Mouse (Mus musculus): ENCODE data around the gene Ssbp3.
A peak's percentile ranks its signal among the peaks of the same experiment; 100 is the strongest.

Ssbp3 gene

GRCm38 (mm10) chr4:107051889-107052288 lies 141.4 kb downstream of the Ssbp3 start:
- DNase-seq (ENCODE audit: low spot score), result no peak

DNA sequence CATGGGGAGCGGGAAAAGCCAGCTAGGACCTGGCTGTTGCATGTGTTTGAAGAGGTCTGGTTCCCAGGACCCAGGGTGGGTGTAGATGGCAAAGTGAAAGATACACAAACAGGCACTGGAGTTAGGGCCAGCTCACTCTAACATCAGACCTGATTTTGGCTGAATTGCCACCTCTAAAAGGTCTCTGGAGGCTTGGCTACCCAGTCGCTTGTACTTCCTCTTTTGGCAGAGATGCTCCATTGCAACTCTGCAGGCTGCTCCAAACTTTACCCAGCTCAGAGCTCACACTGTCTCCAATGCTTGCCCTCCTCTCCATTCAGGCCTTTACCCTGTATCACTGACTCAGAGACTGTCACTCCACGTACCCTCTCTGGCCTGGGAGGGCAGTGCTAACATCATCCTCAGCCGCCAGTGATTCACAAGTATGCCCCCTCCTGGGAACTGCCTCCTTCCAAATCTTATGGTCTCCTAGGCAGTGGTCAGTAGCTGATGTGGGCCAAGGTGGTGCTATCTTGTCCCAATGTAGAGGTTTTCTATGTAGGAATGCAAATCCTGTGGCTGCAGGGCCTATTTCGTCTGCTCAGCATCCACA lies 142.6 kb downstream of the Ssbp3 start:
- DNase-seq (ENCODE audit: low spot score), result no peak

- DNase-seq (ENCODE audit: low spot score), result no peak
These were observed 145.6 kb downstream of the Ssbp3 start for GRCm38 (mm10) chr4:107056088-107056487.

DNA sequence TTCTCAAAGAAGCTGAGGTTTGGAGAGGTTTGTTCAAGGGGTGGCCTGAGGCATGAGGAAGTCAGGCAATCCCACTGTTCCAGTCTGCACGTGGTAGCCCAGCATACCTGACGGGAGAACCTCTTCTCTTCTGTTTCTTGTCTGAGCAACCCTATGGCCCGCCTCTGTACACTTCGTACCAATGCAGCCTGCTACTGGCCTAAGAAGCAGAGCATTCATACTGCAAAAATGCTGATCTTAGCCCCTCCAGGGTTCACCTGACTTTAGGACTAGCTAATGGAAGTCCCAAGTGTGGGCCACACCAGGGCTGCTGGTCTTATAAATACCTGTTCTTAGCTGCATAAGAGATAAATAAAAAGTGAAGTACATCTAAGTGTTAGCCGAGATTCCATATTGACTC lies 147.8 kb downstream of the Ssbp3 start:
- DNase-seq (ENCODE audit: low spot score), result no peak

- no peak for DNase-seq (ENCODE audit: low spot score)
These were observed 148.3 kb downstream of the Ssbp3 start for GRCm38 (mm10) chr4:107058781-107059180.

DNA sequence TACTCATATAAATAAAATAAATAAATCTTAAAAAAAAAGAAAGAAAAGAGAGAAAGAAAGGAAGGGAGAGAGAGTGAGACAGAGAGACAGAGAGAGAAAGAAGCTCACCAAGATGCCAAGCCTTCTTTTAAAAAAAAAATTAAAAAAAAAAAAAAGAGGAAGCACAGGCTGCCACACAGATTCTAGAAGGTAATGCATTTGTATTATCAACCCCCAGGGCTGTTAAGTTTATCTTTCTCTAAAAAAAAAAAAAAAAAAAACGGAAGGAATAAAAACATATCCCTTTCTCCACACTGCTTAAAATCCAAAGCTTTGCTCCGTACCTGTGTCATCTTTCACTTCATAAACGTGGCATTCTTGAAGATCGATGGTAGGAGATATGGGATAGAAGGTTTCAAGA lies 151.1 kb downstream of the Ssbp3 start:
- DNase-seq (ENCODE audit: low spot score), result no peak

- no peak for DNase-seq (ENCODE audit: low spot score)
These were observed 152.7 kb downstream of the Ssbp3 start for GRCm38 (mm10) chr4:107063214-107063613.

GRCm38 (mm10) chr4:107064394-107065098 lies 154.0 kb downstream of the Ssbp3 start:
- DNase-seq (ENCODE audit: low spot score), result no peak

GRCm38 (mm10) chr4:107066252-107067124 lies 156.0 kb downstream of the Ssbp3 start, which contains the start of the genes Mrpl37 and Cyb5rl:
Gene Mrpl37, minus strand, starts transcription at chr4:107066868.
Gene Cyb5rl, plus strand, starts transcription at chr4:107066988.
- peak; percentile 97 for DNase-seq (ENCODE audit: low spot score)

- DNase-seq (ENCODE audit: low spot score), result no peak
These were observed 156.8 kb downstream of the Ssbp3 start for GRCm38 (mm10) chr4:107067151-107067840.

- no peak for DNase-seq (ENCODE audit: low spot score)
These were observed 161.8 kb downstream of the Ssbp3 start for GRCm38 (mm10) chr4:107072343-107072742.

GRCm38 (mm10) chr4:107075456-107075855 lies 165.0 kb downstream of the Ssbp3 start:
- no peak for DNase-seq (ENCODE audit: low spot score)

- DNase-seq (ENCODE audit: low spot score), result no peak
These were observed 168.4 kb downstream of the Ssbp3 start for GRCm38 (mm10) chr4:107078894-107079293.

- DNase-seq (ENCODE audit: low spot score), result no peak
These were observed 169.2 kb downstream of the Ssbp3 start for GRCm38 (mm10) chr4:107079716-107080115.

DNA sequence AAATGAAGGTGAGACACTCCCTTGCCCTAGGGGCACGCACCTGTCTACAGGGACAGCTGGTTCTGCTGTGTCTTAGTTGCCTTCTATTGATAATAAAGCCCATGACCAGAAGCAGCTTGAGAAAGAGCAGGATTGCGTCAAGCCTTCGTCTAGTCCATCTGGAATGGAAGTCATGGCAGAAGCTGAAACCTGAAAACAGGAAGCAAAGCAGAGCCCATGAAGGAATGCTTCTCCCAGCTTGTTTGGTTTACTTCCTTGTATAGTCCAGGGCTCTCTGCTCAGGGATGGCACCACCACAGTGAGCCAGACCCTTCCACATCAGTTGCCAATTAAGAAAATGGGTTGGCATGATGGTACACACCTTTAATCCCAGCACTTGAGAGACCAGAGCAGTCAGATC lies 171.7 kb downstream of the Ssbp3 start:
- DNase-seq (ENCODE audit: low spot score), result no peak

DNA sequence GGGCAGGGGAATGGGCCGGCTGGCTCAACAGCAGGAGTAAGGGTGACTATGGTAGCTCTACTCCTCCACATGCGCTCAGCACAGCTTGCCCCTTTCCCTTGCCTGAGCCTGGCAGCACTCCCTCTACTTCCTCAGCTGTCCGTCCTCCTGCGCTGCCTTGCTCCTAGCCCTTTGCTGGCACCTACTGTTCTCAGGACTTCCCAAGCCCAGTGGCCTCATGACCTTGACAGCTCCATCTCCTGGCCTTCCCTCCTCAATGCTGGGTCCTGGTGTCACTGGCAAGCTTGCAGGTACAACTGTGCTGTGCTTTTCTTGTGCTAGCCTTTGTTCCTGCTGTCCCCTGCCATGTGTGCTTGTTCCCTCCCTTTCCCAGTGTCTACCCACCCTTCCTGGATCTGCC lies 172.6 kb downstream of the Ssbp3 start:
- no peak for DNase-seq (ENCODE audit: low spot score)

DNA sequence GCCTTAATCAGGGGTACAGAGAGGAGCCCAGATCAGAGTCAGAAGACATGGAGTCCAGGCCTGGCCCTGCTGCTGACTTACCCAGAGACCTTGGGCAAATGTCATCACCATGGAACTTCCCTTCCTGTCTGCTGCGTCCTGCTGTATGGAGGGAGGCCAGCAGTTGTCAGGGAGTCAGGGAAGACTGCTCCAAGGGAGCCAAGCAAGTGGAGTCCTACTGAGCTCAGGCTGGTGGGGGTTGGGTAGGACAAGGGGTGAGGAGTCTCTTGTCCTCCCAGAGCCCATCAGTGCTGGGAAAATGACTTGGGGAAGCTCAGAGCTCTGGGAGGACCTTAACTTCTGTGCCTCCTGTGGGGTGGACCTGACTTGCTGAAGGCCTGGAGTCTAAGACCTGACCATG lies 173.8 kb downstream of the Ssbp3 start:
- DNase-seq (ENCODE audit: low spot score), result no peak

GRCm38 (mm10) chr4:107084858-107085257 lies 174.4 kb downstream of the Ssbp3 start:
- peak; percentile 83 for DNase-seq (ENCODE audit: low spot score)

DNA sequence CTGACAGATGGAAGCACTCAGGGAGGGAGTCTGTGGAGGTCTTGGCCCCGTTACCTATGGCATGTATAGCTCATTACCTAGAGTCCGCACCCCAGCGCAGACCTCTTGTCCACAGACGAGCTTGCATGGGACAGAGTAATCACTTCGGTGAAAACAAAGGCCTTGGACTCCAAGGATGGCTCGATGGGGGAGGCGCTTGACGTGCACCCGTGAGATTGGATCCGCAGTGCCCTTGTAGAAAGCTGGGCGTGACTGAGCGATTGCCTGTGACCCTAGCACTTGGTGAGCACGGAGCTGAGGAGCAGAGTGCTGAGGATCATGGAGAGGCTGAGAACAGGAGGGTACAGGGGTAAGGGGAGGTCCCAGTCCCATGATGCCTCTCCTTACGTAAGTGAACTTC lies 181.2 kb downstream of the Ssbp3 start:
- no peak for DNase-seq (ENCODE audit: low spot score)

DNA sequence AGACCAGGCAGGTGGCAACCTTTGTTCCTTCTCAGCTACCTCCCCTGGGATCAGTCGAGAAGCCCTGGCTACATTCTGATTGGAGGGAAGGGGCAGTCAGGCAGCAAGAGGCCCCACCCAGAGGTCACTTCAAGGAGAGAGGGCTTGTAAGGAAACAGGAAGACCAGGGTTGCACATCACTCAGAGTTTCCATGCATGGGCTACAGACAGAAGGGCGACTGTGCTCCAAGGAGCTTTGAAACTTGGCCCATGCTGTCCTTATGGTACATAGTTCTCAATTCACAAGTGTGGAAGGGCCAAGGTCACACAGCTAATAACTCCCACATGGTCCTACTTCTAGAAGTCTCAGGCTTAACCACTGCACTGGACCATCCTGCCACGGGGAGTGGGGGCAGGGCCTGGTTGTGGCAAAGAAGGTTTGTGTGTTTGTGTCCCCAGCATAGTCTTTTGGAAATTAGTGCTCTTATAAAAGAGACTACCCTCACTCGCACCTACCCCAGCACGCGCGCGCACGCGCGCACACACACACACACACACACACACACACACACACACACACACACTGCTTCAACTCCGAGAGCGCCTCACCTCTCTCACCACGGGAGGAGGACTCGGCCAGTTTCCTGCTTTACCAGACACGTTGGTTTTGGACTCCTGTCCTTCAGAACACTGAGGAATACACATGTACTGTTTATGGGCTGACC lies 184.1 kb downstream of the Ssbp3 start:
- no peak for DNase-seq (ENCODE audit: low spot score)

- DNase-seq (ENCODE audit: low spot score), result no peak
These were observed 185.5 kb downstream of the Ssbp3 start for GRCm38 (mm10) chr4:107096043-107096442.

All from left cerebral cortex, adult 11 months (tissue).